Mouse (Mus musculus) NIH3T3 (cell line): ENCODE results near the gene Cdh20.

Experiments
- DNase-seq: peaks from one replicate; pipeline ENCODE4 v3.0.0-alpha.2; 2012; ENCODE audit warnings: low read depth

Cdh20 gene

GRCm38 (mm10) chr1:105041668-105042067 lies 273.3 kb downstream of the Cdh20 start:
- DNase-seq: no peak
